ENCODE assay signal across 30 mouse cellular contexts in the genomic region with DNA sequence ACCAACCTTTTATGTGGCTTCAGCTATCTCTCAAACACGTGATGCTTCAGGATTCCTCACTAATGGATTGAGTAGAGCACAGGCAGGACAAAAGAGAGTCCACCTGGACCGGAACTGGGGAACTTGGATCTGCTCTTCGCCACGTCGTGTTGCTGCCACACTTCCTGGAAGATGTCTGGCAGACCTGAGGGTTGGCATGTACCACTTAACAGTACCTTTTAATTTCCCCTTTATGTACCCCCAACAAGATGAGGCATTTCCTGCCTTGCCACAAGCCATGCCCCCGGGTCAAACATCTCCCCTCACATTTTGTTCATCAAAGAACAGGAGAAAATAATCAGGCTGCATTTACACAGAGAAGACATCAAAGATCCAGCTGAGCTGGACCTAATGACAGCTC.
"Had no signal": no experiment of that assay in that cellular context is flagged by ENCODE, and none has a peak within 500 bp of the region (broad histone marks: within the 10 kb centered on the region; RNA-seq: fewer than 3 reads in every experiment).

No protein-coding gene starts in this region.

- H3K9ac ChIP-seq: limb, embryonic 12.5 days; limb, embryonic 13.5 days; limb, embryonic 15.5 days; liver, embryonic 12.5 days; liver, embryonic 13.5 days; liver, embryonic 14.5 days; liver, embryonic 15.5 days; liver, postnatal 0 days; lung, embryonic 14.5 days; lung, embryonic 15.5 days; midbrain, embryonic 12.5 days; midbrain, embryonic 13.5 days; neural tube, embryonic 12.5 days; neural tube, embryonic 13.5 days had no signal

- H3K4me2 ChIP-seq: limb, embryonic 12.5 days; limb, embryonic 13.5 days; limb, embryonic 15.5 days; liver, embryonic 11.5 days; liver, embryonic 12.5 days; liver, embryonic 13.5 days; liver, embryonic 15.5 days; lung, embryonic 14.5 days; lung, embryonic 15.5 days; midbrain, embryonic 12.5 days; midbrain, embryonic 13.5 days; neural tube, embryonic 12.5 days; neural tube, embryonic 13.5 days had no signal

- H3K9me3 ChIP-seq: limb, embryonic 12.5 days; limb, embryonic 13.5 days; limb, embryonic 15.5 days; liver, embryonic 12.5 days; liver, embryonic 13.5 days; liver, embryonic 15.5 days; lung, embryonic 15.5 days; midbrain, embryonic 10.5 days; midbrain, embryonic 12.5 days; midbrain, embryonic 13.5 days; neural tube, embryonic 12.5 days; neural tube, embryonic 13.5 days had no signal

- DNase-seq: left cerebral cortex, postnatal 4 days; liver; liver, embryonic 13.5 days; liver, postnatal 0 days; lung, adult 18-20 months; lung, adult 2 months; lung, embryonic 14.5 days; lung, postnatal 10 days; lung, postnatal 36 days; lung, postnatal 4 days; midbrain, embryonic 14.5 days had no signal

- H3K4me1 ChIP-seq: midbrain, embryonic 10.5 days; midbrain, embryonic 12.5 days; midbrain, embryonic 13.5 days; neural tube, embryonic 12.5 days; neural tube, embryonic 13.5 days had no signal

- ATAC-seq: liver, embryonic 12.5 days; liver, postnatal 0 days; lung, postnatal 0 days; midbrain, embryonic 13.5 days; midbrain, embryonic 16.5 days had no signal

- H3K4me3 ChIP-seq: left cerebral cortex, adult 2 months; limb, embryonic 12.5 days; limb, embryonic 13.5 days; limb, embryonic 15.5 days; liver, embryonic 12.5 days; liver, embryonic 13.5 days; liver, embryonic 15.5 days; lung, embryonic 15.5 days; megakaryocyte, embryonic 14.5 days; midbrain, embryonic 10.5 days; midbrain, embryonic 12.5 days; midbrain, embryonic 13.5 days; myocyte; neural tube, embryonic 12.5 days; neural tube, embryonic 13.5 days had no signal

- H3K27ac ChIP-seq: left cerebral cortex, adult 2 months; limb, embryonic 12.5 days; limb, embryonic 13.5 days; limb, embryonic 15.5 days; liver, embryonic 12.5 days; liver, embryonic 13.5 days; liver, embryonic 14.5 days; liver, embryonic 15.5 days; lung, embryonic 15.5 days; macrophage; midbrain, embryonic 10.5 days; midbrain, embryonic 12.5 days; midbrain, embryonic 13.5 days; neural tube, embryonic 12.5 days; neural tube, embryonic 13.5 days had no signal

- H3K36me3 ChIP-seq: limb, embryonic 12.5 days; limb, embryonic 13.5 days; limb, embryonic 15.5 days; liver, embryonic 12.5 days; liver, embryonic 13.5 days; liver, embryonic 15.5 days; lung, embryonic 15.5 days; midbrain, embryonic 10.5 days; midbrain, embryonic 12.5 days; midbrain, embryonic 13.5 days; neural tube, embryonic 12.5 days; neural tube, embryonic 13.5 days had no signal

- H3K27me3 ChIP-seq: limb, embryonic 12.5 days; limb, embryonic 13.5 days; limb, embryonic 15.5 days; liver, embryonic 12.5 days; liver, embryonic 13.5 days; liver, embryonic 15.5 days; lung, embryonic 15.5 days; megakaryocyte, embryonic 14.5 days; midbrain, embryonic 12.5 days; midbrain, embryonic 13.5 days; neural tube, embryonic 12.5 days; neural tube, embryonic 13.5 days had no signal
